Mouse (Mus musculus) c-Kit-positive CD71-positive TER-119-negative erythroid progenitor cells, embryonic 14.5 days (primary cell): ENCODE data around the gene Fosb.
"Not testable (repeated sequence)": the region's sequence is repeated elsewhere in the genome, so short reads cannot be mapped to it uniquely, and the experiment has no call there.

Experiments
- DNase-seq: peaks from one replicate; pipeline ENCODE4 v3.0.0-alpha.2; 2013; ENCODE audit warnings: low read depth

The Fosb gene

GRCm38 (mm10) chr7:19281680-19282304 lies 28.1 kb downstream of the Fosb start:
- DNase-seq, result not testable (repeated sequence)

GRCm38 (mm10) chr7:19279581-19280114 lies 30.2 kb downstream of the Fosb start, which contains the start of gene Ppm1n:
Gene Ppm1n, minus strand, starts transcription at chr7:19280064.
- no peak for DNase-seq

GRCm38 (mm10) chr7:19279052-19279451 lies 30.8 kb downstream of the Fosb start:
- DNase-seq, result no peak

- no peak for DNase-seq
These were observed 33.6 kb downstream of the Fosb start for GRCm38 (mm10) chr7:19276253-19276652.

DNA sequence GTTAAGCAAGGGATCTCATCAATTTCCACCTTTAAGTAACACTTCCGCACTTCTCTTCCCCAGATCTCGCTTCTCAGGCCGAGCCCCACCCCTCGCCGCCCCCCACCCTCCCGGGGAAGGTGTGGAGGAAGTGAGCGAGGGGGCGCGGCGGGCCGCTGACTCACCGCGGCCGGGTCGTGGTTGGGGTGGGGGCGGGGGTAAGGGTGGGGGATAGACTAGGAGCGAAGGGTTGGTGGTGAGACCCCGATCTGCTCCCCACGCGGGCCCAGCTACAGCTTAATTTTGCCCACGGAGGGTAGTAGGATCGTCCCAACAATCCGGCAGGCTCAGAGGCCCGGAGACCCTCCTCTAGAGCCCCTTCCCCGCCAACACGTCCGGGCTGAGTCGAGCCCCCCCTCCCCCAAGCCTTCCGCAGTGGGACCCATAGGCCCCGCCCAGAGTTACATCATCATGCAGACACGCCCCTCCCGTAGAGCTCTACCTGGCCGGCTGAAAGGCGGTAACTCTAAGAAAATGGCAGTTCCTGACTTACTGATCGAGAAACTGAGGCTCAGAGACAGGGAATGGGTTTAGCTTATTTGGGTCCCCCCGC lies 37.6 kb downstream of the Fosb start:
- no peak for DNase-seq

GRCm38 (mm10) chr7:19271238-19272172 lies 38.3 kb downstream of the Fosb start, which contains the start of gene Vasp:
Gene Vasp, minus strand, starts transcription at chr7:19271817.
- DNase-seq, result peak; percentile 89

- DNase-seq, result no peak
These were observed 39.2 kb downstream of the Fosb start for GRCm38 (mm10) chr7:19270509-19271237.

GRCm38 (mm10) chr7:19269721-19270441 lies 40.0 kb downstream of the Fosb start:
- DNase-seq, result no peak

DNA sequence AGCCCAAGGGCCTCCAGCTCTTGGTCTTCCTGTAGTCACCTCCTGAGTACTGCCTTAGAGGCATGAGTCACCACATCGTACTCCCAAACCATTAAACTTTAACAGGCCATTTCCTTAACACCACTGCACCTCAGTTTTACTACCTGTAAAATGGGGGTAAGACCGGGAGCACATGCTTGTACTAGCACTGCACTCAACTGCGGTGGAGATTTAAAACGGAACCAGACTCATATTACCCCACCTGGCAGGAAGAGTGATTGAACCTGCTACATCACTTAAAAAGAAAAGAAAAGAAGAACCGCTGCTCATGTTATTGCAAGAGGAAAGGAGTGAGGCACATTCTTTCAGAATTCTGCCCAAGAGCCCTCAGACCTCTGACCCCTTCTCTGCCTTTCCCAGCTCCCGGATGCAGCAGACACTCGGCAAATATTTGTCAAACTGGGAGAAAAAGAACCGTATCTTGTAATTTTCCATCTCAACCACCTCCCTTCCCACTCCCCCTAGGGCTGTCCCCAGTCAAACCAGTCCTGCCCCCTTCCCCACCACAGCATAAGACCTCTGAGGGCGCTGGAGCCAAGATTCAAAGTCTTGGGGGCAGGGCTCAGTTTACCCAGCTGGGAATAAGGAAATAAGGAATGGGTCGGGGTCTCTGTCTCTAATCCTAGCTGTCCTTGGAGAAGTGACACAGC lies 40.7 kb downstream of the Fosb start:
- DNase-seq, result no peak

GRCm38 (mm10) chr7:19267051-19267450 lies 42.8 kb downstream of the Fosb start:
- no peak for DNase-seq

GRCm38 (mm10) chr7:19265928-19266822 lies 43.7 kb downstream of the Fosb start:
- no peak for DNase-seq

DNA sequence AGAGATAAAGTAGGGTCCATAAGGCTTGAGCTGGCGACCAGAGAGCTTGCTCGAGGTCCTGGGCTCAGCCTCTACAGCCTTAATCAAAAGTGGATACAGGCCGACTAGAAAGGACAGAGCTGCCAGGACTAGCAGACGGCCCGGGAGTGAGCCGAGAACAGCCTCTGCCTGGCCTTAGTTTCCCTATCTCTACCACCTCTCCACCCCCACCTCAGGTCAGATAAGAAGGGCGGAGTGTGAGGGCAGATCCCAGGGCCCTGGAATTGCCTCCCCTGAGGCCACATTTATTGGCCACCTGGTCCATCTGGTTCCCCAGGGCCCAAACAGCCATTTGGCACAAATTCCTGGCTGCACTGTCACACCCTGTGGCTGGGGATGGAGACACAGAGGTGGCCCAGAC lies 44.7 kb downstream of the Fosb start:
- DNase-seq, result no peak

GRCm38 (mm10) chr7:19258336-19258735 lies 51.5 kb downstream of the Fosb start:
- DNase-seq, result no peak

DNA sequence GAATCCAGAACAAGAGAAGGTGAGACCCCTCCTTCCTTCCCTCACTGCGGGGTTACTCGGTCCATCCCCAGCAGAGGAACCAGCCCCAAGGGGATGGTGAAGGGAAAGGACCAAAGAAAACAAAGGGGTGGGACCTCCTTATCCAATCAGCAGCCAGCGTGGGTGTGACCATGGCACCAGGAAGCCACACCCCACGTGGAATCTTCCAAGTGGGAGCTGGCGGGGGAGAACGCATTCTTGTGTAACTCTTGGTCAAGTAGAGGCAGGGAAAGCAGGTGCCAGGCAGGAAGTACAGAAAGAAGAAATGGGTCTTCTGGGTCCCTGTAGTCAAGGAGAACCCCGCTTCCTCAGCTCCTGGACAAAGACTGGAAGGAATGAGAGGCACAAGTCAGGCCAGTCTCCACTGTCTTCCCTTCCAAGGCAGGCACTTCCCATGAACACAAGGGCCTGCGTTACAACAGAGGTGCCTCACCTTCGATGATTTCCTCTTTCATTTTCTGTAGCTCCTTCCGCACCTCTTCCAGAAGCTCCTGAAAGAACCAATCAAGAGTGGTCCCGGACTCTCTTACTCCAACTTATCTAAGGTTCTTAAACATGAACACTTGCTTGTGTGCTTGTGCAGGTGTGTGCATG lies 52.3 kb downstream of the Fosb start:
- peak; percentile 93 for DNase-seq

DNA sequence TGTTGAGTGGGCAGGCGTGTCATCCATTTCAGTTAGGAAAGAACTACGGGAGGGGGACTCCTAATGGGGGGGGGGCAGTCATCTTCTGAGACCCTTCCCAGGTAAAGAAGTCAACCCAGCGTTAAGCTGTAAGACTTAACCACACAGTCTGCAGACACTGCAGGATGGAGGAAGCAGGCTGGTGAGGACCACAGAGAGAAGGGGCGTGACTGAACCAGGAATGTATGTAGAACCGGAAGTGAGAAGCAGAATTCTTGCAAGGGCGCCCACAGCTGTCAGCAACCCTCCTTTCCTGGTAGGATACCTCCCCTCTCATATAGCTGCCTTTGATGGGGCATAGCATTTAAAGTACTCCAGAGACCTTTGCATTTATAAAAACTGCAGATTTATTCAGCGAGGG lies 53.3 kb downstream of the Fosb start:
- no peak for DNase-seq

DNA sequence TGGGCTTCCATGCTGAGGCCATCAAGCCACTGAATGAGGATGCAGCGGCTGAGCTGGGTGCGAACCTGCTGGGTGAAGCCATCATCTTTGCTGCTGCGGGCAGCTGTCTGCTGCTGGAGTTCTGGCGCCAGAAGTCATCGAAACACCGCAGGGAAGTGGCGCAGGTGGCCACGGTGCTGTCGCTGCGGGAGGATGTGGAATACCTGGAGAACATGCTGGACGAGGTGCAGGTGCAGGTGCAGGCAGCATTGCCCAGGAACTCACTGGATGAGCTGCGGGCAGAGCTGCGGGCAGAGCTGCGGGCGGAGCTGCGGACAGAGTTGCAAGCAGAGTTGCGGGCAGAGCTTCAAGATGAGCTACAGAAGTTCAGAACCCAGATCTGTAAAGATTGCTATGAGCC lies 54.5 kb downstream of the Fosb start:
- DNase-seq, result no peak

GRCm38 (mm10) chr7:19253437-19253836 lies 56.4 kb downstream of the Fosb start:
- no peak for DNase-seq
